Mouse (Mus musculus): ENCODE measurements around the gene Matn3.

GRCm38 (mm10) chr12:9010311-9010710 lies 62.6 kb downstream of the Matn3 start:
- TF ChIP-seq CTCF (conservative IDR thresholded peaks at IDR 0.05; ENCODE audit: low read length) (no peak), NANOG (IDR thresholded peaks at IDR 0.05; ENCODE audit: borderline replicate concordance, low read length) (no peak)
